Mouse (Mus musculus): Measurements from ENCODE around the gene Dcun1d1.

DNA sequence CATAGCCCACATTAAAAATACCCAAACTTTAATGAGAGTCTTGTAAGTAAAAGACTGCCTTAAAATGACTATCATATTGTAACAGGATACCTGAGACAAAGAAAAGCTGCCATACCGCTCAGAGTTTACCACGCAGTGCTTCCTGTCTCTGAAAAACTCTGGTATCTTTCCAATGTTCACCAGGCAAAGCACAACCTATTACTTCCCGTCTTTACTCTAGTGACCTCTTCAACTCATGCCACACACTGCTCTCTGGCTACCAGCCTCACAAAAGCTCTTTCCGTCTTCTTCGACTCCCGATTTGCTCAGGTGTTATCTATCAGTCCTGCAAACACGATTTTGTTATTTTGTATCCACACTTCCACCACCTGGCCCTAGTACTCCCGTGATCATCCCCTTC, 7.4 kb downstream of the Dcun1d1 start:
- TF ChIP-seq CTCF (IDR thresholded peaks at IDR 0.05) (no peak), POLR2A (IDR thresholded peaks at IDR 0.05; ENCODE audit: insufficient read depth, low read depth, low read length) (no peak)

Measured in heart, adult 2 months (tissue).